Mouse (Mus musculus) midbrain, embryonic 15.5 days (tissue): Measurements from ENCODE around the gene Ugt1a2. TPM values are rescaled to one million over a fixed set of nuclear protein-coding genes. Genes with fewer than 3 reads are reported as not detected.
A peak's percentile ranks its signal among the peaks of the same experiment; 100 is the strongest.

Experiments used
- ATAC-seq: fragments of 200-750 bp; cut with Nextera tagmentation; replicated peaks from 2 replicates; pipeline ENCODE4 v1.8.0; 2017; ENCODE audit warnings: moderate TSS enrichment
- H3K27ac ChIP-seq: fragments of 300-500 bp; sonication (generic); 2 replicates; pipeline ENCODE4 v1.5.1; 2015; ENCODE audit warnings: mild to moderate bottlenecking, inconsistent platforms
- H3K27me3 ChIP-seq: fragments of 300-500 bp; sonication (generic); replicated peaks from 2 replicates; pipeline ENCODE4 v1.6.1; 2015; ENCODE audit warnings: inconsistent platforms
- H3K36me3 ChIP-seq: fragments of 300-500 bp; sonication (generic); replicated peaks from 2 replicates; pipeline ENCODE4 v1.6.1; 2015; ENCODE audit warnings: inconsistent platforms
- H3K4me1 ChIP-seq: fragments of 300-500 bp; sonication (generic); 2 replicates; pipeline ENCODE4 v1.6.1; 2015; ENCODE audit warnings: inconsistent platforms
- H3K4me2 ChIP-seq: fragments of 300-500 bp; sonication (generic); 2 replicates; pipeline ENCODE4 v1.6.1; 2015; ENCODE audit warnings: inconsistent platforms, mild to moderate bottlenecking, moderate library complexity
- H3K4me3 ChIP-seq: fragments of 300-500 bp; sonication (generic); 2 replicates; pipeline ENCODE4 v1.5.1; 2015; ENCODE audit warnings: mild to moderate bottlenecking, inconsistent platforms
- H3K9ac ChIP-seq: fragments of 300-500 bp; sonication (generic); 2 replicates; pipeline ENCODE4 v1.6.1; 2015; ENCODE audit warnings: mild to moderate bottlenecking, inconsistent platforms
- H3K9me3 ChIP-seq: fragments of 300-500 bp; sonication (generic); 2 replicates; pipeline ENCODE4 v1.6.1; 2016; ENCODE audit warnings: inconsistent platforms
- WGBS: fragments of 180-500 bp; shearing (Covaris S2); methylation state at CpG from one replicate; pipeline ENCODE4 v1.1.7; 2015; ENCODE audit warnings: mixed read lengths; 5-methylcytosine and 5-hydroxymethylcytosine counted together
- polyA plus RNA-seq: library from polyadenylated mRNA; unstranded; fragments of >200 nt; fragmentation: Nextera tagmentation; extraction: Ambion mirVana; gene quantifications from 2 replicates; pipeline ENCODE4 v1.2.1, GENCODE M21; 2015

The Ugt1a2 gene
- polyA plus RNA-seq, 1 experiment from 2014 or later, result not detected

DNA sequence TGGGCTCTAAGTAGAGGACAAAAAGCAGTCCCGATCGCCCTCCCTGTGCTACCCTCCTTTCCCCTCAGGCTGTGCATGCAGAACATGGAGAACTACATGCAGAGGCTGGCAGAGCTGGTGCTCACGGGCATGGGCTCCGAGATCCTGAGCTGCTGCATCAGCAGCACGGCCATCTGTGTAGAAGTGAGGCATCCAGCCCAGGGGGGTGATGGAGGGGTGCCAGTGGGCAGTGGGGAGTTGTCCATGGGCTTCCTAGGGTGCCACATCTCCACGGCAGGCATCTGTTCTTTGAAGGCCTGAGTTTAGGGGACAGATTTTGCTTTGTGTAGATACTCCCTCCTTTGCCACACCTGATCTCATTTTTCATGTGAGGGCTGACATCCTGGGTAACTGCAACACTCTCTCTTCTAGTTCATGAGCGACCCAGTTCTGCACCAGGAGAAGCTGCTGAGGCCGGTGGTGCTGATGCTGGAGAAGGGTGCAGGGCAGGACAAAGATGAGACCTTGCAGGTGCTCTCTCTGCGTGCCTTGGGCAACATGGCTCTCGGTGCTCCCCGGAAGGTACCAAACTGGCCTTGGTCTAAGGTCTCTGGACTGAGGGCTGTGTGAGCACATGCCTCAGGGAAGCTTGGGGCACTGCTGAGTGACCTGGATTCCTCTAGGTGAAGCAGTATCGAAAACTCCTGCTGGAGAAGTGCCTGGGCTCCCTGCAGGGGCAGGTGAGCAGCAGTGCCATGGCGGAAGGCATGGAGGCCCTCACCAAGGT is 55.8 kb downstream of the Ugt1a2 start:
- H3K9me3 ChIP-seq, result peaks cover 27% of the 10 kb centered on the region
- H3K36me3 ChIP-seq, result peaks cover 4% of the 10 kb centered on the region; the same call in 1 of the 2 replicates
- H3K27me3 ChIP-seq, result no peaks in the 10 kb centered on the region
- H3K4me2 ChIP-seq, result no peak overlapping the region
- no peak overlapping the region for H3K9ac ChIP-seq
- no peak for ATAC-seq
- H3K4me1 ChIP-seq, result no peaks in the 10 kb centered on the region
- no peak overlapping the region for H3K27ac ChIP-seq
- no peak overlapping the region for H3K4me3 ChIP-seq
- 80% methylated on average over 13 of the region's 13 CpGs for WGBS

DNA sequence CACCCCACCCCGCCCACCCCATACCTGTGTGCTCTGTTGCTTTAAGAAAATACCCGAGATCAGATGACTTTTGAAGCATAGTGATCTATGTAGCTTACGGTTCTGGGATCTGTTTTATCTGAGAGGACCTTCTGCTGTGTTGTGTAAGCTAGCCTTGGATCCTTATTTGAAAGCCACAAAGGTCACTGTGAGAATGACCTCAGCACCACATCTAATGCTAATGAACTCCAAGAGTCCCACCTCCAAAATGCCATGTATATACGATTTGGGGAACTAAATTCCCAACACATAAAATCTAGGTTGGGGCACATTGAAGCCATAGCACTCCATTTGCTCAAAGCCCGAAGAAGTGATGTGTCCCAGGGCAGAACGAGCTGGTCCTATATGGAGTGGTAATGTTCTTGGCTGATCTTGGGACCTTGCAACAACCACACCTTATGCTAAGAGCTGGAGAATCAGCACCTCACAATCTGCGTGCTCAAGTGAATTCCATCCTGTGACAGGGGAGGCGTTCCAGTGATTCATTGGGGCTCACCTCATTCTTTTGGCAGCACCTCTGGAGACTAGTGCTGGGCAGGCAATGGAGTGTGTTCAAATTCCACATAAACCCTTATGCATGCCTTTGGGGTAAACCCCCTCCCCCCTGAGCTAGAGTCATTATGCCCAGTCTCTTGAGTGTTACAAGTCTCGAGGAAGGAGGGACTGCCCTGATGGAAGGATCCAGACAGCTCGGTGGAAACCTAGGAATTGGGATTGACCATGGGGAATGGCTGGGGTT is 56.7 kb downstream of the Ugt1a2 start:
- H3K27me3 ChIP-seq, result no peaks in the 10 kb centered on the region

DNA sequence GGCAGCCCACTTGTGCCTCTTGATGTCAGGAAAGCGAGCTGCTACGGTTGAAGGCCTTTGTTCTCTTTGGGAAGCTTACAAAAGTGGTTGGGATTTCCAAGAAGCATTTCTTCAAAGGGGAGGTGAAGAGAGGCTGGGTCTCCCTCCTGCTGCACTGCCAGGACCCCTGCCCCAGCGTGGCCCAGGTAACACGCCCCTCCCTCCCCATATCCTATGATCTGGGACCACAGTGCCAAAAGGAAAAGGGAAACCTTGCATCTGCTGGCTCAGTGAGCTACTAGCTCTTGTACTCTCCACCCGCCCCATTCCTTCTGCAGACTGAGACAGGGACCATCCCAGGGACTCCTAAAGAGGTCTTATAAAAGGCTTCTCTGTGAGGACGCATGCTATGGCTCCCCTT is 57.3 kb downstream of the Ugt1a2 start:
- H3K4me3 ChIP-seq, result no peak overlapping the region
- H3K36me3 ChIP-seq, result peaks cover 16% of the 10 kb centered on the region
- H3K4me1 ChIP-seq, result no peaks in the 10 kb centered on the region
- WGBS, result 84% methylated on average over 6 of the region's 6 CpGs
- no peak overlapping the region for H3K9ac ChIP-seq
- peaks cover 19% of the 10 kb centered on the region for H3K9me3 ChIP-seq
- no peaks in the 10 kb centered on the region for H3K27me3 ChIP-seq
- H3K4me2 ChIP-seq, result no peak overlapping the region
- ATAC-seq, result no peak
- H3K27ac ChIP-seq, result no peak overlapping the region

More for the DNA sequence above, 56.7 kb downstream of the Ugt1a2 start:
- WGBS, result 80% methylated on average over 10 of the region's 10 CpGs
- peaks cover 25% of the 10 kb centered on the region for H3K9me3 ChIP-seq
- no peaks in the 10 kb centered on the region for H3K4me1 ChIP-seq
- peaks cover 11% of the 10 kb centered on the region; the same call in 1 of the 2 replicates for H3K36me3 ChIP-seq
- H3K9ac ChIP-seq, result no peak overlapping the region
- ATAC-seq, result no peak; the same call in 1 of the 2 replicates
- H3K27ac ChIP-seq, result no peak overlapping the region
- no peak overlapping the region for H3K4me2 ChIP-seq
- H3K4me3 ChIP-seq, result no peak overlapping the region

DNA sequence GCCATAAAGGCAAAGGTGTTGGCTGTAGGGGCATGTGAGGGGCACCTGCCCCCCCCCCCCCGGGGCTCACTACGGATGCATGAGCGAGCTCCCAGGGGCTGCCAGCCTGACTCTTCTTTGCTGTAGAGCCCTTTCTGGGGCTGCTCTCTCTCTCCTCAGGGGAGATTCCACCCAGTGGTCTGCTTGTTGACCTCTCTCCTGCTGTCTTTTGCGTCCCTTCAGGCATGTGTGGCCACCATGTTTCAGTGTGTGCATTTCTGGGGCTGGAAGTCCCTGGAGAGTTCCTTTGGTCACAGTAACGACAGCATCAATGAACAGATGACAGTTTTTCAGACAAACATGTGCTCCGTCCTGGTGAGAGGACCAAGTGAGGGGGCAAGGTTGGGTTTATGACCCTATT is 58.0 kb downstream of the Ugt1a2 start:
- H3K9me3 ChIP-seq, result peaks cover 16% of the 10 kb centered on the region

DNA sequence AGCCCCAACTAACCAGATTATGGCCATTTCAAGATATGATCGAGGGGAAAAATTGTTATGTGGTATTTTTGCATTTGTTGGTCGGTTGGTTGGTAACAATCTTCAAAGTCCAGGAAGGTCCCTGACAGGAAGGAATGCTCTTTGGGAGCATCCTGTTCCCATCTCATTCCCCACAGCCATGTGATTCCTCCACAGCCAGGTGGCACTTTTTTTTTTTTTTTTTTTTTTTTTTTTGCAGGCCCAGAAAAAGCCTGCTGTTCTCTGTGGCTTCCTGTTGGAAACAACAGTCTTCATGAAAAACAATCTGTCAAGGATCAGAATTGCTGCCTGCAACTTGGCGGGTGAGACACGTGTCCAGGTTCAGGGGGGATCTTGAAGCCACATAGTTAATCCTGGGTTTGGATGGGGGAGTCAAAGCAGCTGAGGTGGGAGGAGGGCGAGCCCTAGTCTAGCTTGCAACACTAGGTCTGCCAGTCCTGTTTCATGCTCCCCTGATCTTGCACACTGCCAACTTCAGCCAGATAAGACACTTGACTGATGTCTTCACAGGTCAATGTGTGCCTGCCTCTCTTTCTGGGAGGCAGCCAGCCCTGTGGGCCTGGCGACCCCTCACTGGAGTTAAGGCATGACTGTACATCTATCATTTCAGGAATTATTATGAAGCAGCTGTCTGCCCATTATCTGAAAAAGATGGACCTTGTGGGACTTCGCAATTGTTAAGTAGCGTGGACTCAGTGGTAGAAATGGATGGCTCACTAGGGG is 58.7 kb downstream of the Ugt1a2 start:
- peak; percentile 1; the same call in 1 of the 2 replicates for ATAC-seq
- 81% methylated on average over 8 of the region's 8 CpGs for WGBS

More for the DNA sequence above, 58.0 kb downstream of the Ugt1a2 start:
- H3K4me3 ChIP-seq, result no peak overlapping the region
- H3K9ac ChIP-seq, result no peak overlapping the region
- no peaks in the 10 kb centered on the region for H3K4me1 ChIP-seq
- no peak overlapping the region for H3K4me2 ChIP-seq
- ATAC-seq, result no peak
- H3K27ac ChIP-seq, result no peak overlapping the region
- WGBS, result 70% methylated on average over 6 of the region's 6 CpGs
- H3K36me3 ChIP-seq, result peaks cover 23% of the 10 kb centered on the region
- no peaks in the 10 kb centered on the region for H3K27me3 ChIP-seq

DNA sequence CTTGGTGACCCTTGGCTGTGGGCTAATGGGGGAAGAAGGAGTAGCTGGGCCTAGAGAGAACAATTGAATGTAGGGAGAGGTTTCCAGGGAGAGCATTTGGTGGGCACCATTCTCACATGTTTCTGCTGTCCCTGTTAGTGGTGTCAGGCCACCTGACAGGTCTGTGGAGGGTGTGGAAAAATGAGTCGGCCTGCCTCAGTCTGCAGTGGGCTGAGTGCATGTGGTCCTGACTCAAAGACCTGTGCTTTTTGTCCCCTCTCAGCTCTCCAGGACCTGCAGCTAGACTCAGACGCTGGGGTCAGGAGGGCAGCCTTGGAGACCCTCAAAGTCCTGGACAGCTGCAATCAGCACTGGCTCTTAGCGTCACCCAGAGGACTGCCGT is 59.2 kb downstream of the Ugt1a2 start:
- H3K4me1 ChIP-seq, result no peaks in the 10 kb centered on the region
- H3K4me3 ChIP-seq, result no peak overlapping the region
- no peak overlapping the region for H3K4me2 ChIP-seq
- peaks cover 36% of the 10 kb centered on the region for H3K36me3 ChIP-seq
- no peaks in the 10 kb centered on the region for H3K27me3 ChIP-seq
- peak; percentile 2; the same call in 1 of the 2 replicates for ATAC-seq
- H3K9ac ChIP-seq, result no peak overlapping the region
- peaks cover 15% of the 10 kb centered on the region for H3K9me3 ChIP-seq
- 85% methylated on average over 4 of the region's 4 CpGs for WGBS
- no peak overlapping the region for H3K27ac ChIP-seq

More for the DNA sequence above, 58.7 kb downstream of the Ugt1a2 start:
- no peak overlapping the region for H3K9ac ChIP-seq
- no peak overlapping the region for H3K4me2 ChIP-seq
- no peak overlapping the region for H3K4me3 ChIP-seq
- peaks cover 16% of the 10 kb centered on the region for H3K9me3 ChIP-seq
- no peaks in the 10 kb centered on the region for H3K4me1 ChIP-seq
- H3K27ac ChIP-seq, result no peak overlapping the region
- no peaks in the 10 kb centered on the region for H3K27me3 ChIP-seq
- peaks cover 30% of the 10 kb centered on the region for H3K36me3 ChIP-seq

DNA sequence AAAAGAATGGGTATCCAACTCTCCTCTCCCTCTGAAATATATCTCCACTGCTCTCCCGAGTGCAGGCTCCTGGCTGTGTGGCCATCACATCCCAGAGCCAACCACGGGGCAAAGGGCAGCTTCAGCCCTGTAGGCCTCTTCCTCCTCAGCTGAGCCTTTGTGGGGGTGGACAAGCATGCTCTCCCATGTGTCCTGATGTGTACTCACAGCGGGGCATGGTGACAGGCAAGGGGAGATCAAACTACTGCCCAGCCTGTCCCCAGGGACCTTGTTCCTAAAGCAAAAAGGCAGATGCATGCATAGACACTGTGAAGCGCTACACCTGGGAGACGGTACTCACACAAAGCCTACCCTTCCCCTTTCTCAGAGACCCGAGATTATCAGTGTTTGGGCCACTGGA is 59.7 kb downstream of the Ugt1a2 start:
- Histone ChIP-seq H3K4me2 (no peak overlapping the region), H3K4me1 (no peaks in the 10 kb centered on the region), H3K4me3 (no peak overlapping the region), H3K36me3 (peaks cover 41% of the 10 kb centered on the region), H3K9ac (no peak overlapping the region), H3K27me3 (no peaks in the 10 kb centered on the region), H3K27ac (no peak overlapping the region), H3K9me3 (peaks cover 10% of the 10 kb centered on the region)
- 80% methylated on average over 6 of the region's 6 CpGs for WGBS
- peak; percentile 7; the same call in 1 of the 2 replicates for ATAC-seq

DNA sequence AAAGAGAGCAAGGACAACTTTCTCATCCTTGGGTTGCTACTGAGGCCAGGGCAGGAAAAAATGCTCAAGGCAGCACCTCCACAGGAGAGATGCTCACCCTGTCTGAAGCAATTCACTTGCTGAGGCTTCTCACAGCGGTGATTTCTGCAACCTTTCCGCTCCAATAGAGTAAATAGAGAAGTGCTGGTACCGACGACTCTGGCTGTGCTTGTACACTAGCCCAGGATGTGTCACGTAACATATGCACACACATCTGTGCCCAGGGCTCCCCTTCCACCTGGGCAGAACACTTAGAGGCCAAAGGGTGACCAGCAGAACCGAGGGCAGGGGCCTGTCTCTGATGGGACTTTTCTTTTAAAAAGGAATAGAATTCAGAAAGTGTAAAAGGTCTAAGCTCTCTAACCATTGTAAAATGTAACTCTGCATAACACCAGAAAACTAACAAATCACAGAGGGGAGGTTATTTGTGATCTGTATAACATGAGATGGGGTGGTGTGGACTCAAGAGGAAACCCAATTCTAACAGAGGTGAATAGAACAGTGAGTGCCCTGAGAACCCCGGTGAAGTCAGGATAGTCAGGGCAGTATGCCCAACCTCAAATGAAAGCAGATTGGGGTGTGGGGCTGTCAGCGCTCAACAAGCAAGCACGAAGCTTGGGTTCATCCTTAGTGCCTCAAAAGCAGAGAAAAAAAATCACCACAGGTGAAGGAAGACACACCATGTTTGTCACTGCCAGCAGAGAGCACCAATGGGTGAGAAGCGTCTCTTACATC is 60.4 kb downstream of the Ugt1a2 start:
- no peak overlapping the region for H3K4me2 ChIP-seq
- no peak overlapping the region for H3K9ac ChIP-seq
- ATAC-seq, result no peak
- no peaks in the 10 kb centered on the region for H3K27me3 ChIP-seq
- no peak overlapping the region for H3K27ac ChIP-seq
- H3K9me3 ChIP-seq, result 0 out of 2 replicates have a peak, but pooled peaks cover 6% of the 10 kb centered on the region
- 84% methylated on average over 10 of the region's 10 CpGs for whole genome bisulfite sequencing
- no peak overlapping the region for H3K4me3 ChIP-seq
- H3K36me3 ChIP-seq, result peaks cover 47% of the 10 kb centered on the region
- no peaks in the 10 kb centered on the region for H3K4me1 ChIP-seq

DNA sequence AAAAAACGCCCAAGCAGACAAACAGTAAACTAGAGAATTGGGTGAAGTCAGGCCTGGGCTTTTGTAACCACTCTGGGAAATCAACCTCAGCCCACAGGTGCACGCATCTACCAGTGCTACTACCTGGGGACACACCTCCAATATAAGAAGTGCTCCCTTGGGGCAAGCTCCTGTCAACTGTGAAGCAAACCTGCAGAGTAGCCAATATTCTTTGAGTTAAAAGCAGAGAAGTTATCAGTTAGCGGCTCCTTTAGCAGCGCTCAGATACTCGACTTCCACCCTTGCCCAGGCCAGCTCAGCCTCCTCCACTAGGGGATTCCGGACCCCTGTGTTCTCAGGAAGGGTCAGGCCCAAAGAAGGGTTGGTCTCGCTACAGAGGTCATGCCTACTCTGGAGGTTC is 61.3 kb downstream of the Ugt1a2 start:
- no peaks in the 10 kb centered on the region for H3K9me3 ChIP-seq
- H3K27ac ChIP-seq, result no peak overlapping the region
- H3K36me3 ChIP-seq, result peaks cover 56% of the 10 kb centered on the region
- no peak for ATAC-seq
- H3K9ac ChIP-seq, result no peak overlapping the region
- no peaks in the 10 kb centered on the region for H3K27me3 ChIP-seq
- 87% methylated on average over 7 of the region's 7 CpGs for whole genome bisulfite sequencing
- H3K4me3 ChIP-seq, result no peak overlapping the region
- no peaks in the 10 kb centered on the region for H3K4me1 ChIP-seq
- no peak overlapping the region for H3K4me2 ChIP-seq

DNA sequence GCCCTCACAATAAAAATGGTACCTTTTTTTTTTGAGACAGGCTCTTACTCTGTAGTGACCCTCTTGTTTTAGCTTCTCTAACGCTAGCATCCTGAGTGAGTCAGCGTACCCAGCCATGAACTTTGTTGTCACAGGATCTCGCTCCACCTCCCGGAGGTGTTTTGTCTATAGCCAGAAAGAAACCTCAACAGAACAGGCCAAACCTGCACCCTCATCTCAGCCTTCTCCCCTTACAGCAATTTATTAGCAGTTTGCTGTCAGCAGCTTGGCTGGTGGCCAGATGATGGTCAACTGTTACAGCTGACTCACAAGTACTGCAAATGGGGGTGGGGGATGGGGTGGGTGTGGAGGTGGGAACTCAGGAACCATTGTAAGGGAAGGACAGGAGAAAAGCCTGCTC is 61.9 kb downstream of the Ugt1a2 start:
- no peak for ATAC-seq

DNA sequence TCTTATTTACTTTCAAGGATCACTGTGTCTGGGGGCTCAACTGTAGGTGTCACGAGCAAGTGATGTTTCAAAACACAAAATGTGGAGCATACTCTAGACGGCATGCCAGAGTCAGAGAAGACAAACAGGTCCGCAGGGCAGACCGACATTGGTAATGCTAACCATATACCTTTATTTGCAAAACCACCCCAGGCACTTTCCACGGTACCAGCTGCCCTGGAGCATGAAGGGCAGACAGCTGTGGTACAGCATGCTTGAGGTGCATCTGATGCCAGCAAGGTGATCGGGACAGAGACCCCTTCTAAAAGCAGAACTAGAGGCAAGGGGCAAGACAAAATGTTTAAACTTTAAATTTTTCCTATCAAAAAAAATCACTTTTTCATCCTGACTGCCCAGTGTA is 62.6 kb downstream of the Ugt1a2 start:
- H3K4me1 ChIP-seq, result no peaks in the 10 kb centered on the region
- no peak overlapping the region for H3K4me3 ChIP-seq
- H3K36me3 ChIP-seq, result peaks cover 69% of the 10 kb centered on the region
- H3K27ac ChIP-seq, result no peak overlapping the region
- ATAC-seq, result no peak
- WGBS, result 77% methylated on average over 6 of the region's 6 CpGs
- no peaks in the 10 kb centered on the region for H3K27me3 ChIP-seq
- H3K4me2 ChIP-seq, result no peak overlapping the region
- no peaks in the 10 kb centered on the region for H3K9me3 ChIP-seq
- H3K9ac ChIP-seq, result no peak overlapping the region

More for the DNA sequence above, 61.9 kb downstream of the Ugt1a2 start:
- no peaks in the 10 kb centered on the region for H3K27me3 ChIP-seq
- H3K36me3 ChIP-seq, result peaks cover 62% of the 10 kb centered on the region
- H3K4me1 ChIP-seq, result no peaks in the 10 kb centered on the region
- no peaks in the 10 kb centered on the region for H3K9me3 ChIP-seq
- H3K27ac ChIP-seq, result no peak overlapping the region
- no peak overlapping the region for H3K4me3 ChIP-seq
- 85% methylated on average over 4 of the region's 4 CpGs for WGBS
- H3K4me2 ChIP-seq, result no peak overlapping the region
- H3K9ac ChIP-seq, result no peak overlapping the region
